Mouse (Mus musculus) heart, embryonic 13.5 days (tissue): ENCODE results near the gene Coa7. TPM values are rescaled to one million over a fixed set of nuclear protein-coding genes. Genes with fewer than 3 reads are reported as not detected.

Experiments
- ATAC-seq: fragments of 200-750 bp; cut with Nextera tagmentation; 2 replicates; pipeline ENCODE4 v1.8.0; 2017; ENCODE audit warnings: moderate TSS enrichment; ENCODE audit not compliant: insufficient number of reproducible peaks, low FRiP score, low TSS enrichment; ENCODE audit errors: extremely low read depth
- H3K27ac ChIP-seq: fragments of 300-500 bp; sonication (generic); replicated peaks from 2 replicates; pipeline ENCODE4 v1.5.1; 2015; ENCODE audit warnings: moderate library complexity, mild to moderate bottlenecking, inconsistent platforms
- H3K27me3 ChIP-seq: fragments of 300-500 bp; sonication (generic); replicated peaks from 2 replicates; pipeline ENCODE4 v1.6.1; 2015; ENCODE audit warnings: mild to moderate bottlenecking, inconsistent platforms
- H3K36me3 ChIP-seq: fragments of 300-500 bp; sonication (generic); 2 replicates; pipeline ENCODE4 v1.6.1; 2015; ENCODE audit warnings: mild to moderate bottlenecking, inconsistent platforms
- H3K4me1 ChIP-seq: fragments of 300-500 bp; sonication (generic); 2 replicates; pipeline ENCODE4 v1.6.1; 2015; ENCODE audit warnings: inconsistent platforms
- H3K4me2 ChIP-seq: fragments of 300-500 bp; sonication (generic); 2 replicates; pipeline ENCODE4 v1.6.1; 2015; ENCODE audit warnings: inconsistent platforms, mild to moderate bottlenecking, moderate library complexity
- H3K4me3 ChIP-seq: fragments of 300-500 bp; sonication (generic); 2 replicates; pipeline ENCODE4 v1.5.1; 2015; ENCODE audit warnings: moderate library complexity, mild to moderate bottlenecking, inconsistent platforms
- H3K9ac ChIP-seq: fragments of 300-500 bp; sonication (generic); 2 replicates; pipeline ENCODE4 v1.6.1; 2015; ENCODE audit warnings: inconsistent platforms, mild to moderate bottlenecking, moderate library complexity
- H3K9me3 ChIP-seq: fragments of 300-500 bp; sonication (generic); 2 replicates; pipeline ENCODE4 v1.6.1; 2016; ENCODE audit warnings: inconsistent platforms
- WGBS: fragments of 180-500 bp; shearing (Covaris S2); methylation state at CpG from one replicate; pipeline ENCODE4 v1.1.7; 2015; ENCODE audit warnings: mixed read lengths; 5-methylcytosine and 5-hydroxymethylcytosine counted together
- polyA plus RNA-seq: library from polyadenylated mRNA; unstranded; fragments of >200 nt; fragmentation: Nextera tagmentation; extraction: Ambion mirVana; gene quantifications from 2 replicates; pipeline ENCODE4 v1.2.1, GENCODE M21; 2015

The Coa7 gene
- polyA plus RNA-seq, 1 experiment from 2014 or later: 37.1 TPM

DNA sequence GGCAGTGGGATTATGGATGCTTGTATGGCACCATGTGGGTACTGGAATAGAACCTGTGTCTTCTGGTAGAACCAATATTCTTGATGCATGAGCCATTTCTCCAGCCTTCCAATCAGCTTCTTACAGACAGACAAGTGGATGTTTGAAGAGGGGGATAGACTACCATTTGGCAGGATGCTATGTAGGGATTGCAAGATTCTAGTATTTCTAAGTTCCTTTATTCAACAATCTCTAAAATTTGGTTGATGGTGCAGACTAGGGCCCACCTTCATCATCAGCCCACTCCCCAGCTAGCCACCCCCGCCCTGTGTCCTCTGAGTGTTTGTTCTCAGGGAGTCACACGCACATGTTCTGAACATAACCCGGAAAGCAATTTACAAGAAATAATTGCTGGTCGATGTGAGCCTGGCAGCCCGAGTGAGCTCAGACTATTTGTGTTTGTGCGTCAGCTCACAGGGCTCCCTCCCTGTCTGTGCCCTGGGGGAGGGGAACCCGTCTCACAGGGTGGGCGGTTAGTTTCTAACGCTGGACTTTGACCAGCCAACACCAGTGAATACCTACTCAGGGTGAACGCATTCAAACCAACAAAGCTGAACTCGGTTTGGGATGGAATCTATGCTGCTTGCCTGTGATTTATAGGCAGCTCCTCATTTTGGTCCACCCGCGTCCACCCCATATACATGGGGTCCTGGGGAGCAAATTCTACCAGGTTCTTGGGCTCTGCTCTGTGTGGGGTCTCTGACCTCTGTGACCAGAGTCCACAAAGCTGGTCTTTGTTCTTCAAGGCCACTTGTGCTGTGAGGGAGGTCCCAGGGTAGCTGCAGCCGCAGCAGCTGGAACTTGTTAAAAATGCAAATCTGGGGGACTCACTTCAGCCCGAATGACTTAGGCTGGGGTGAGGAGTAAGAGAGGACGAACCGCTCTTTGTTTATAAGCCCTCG is 34.7 kb downstream of the Coa7 start:
- peak overlapping the region; percentile 53 for H3K9ac ChIP-seq
- H3K27me3 ChIP-seq: no peaks in the 10 kb centered on the region
- no peak for ATAC-seq
- peak overlapping the region; percentile 92 for H3K27ac ChIP-seq
- H3K4me2 ChIP-seq: peak overlapping the region; percentile 43
- H3K36me3 ChIP-seq: no peaks in the 10 kb centered on the region
- no peak overlapping the region for H3K4me3 ChIP-seq
- 20% methylated on average over 18 of the region's 18 CpGs for WGBS
- H3K4me1 ChIP-seq: peaks cover 62% of the 10 kb centered on the region
- no peaks in the 10 kb centered on the region for H3K9me3 ChIP-seq

- Histone ChIP-seq H3K36me3 (no peaks in the 10 kb centered on the region), H3K27ac (peak overlapping the region; percentile 92), H3K27me3 (no peaks in the 10 kb centered on the region), H3K4me3 (no peak overlapping the region), H3K9ac (peak overlapping the region; percentile 53), H3K4me2 (peak overlapping the region; percentile 43), H3K4me1 (peaks cover 55% of the 10 kb centered on the region), H3K9me3 (no peaks in the 10 kb centered on the region)
- 19% methylated on average over 7 of the region's 7 CpGs for WGBS
- ATAC-seq: no peak
Observed at GRCm38 (mm10) chr4:108363355-108364110, 35.6 kb downstream of the Coa7 start.

GRCm38 (mm10) chr4:108364111-108364476 is 36.2 kb downstream of the Coa7 start:
- Histone ChIP-seq H3K27me3 (no peaks in the 10 kb centered on the region), H3K4me1 (peaks cover 50% of the 10 kb centered on the region), H3K27ac (peak overlapping the region; percentile 92), H3K9me3 (no peaks in the 10 kb centered on the region), H3K4me2 (peak overlapping the region; percentile 43; the same call in 1 of the 2 replicates), H3K9ac (peak overlapping the region; percentile 42), H3K4me3 (no peak overlapping the region), H3K36me3 (no peaks in the 10 kb centered on the region)
- 17% methylated on average over 5 of the region's 5 CpGs for WGBS
- ATAC-seq: no peak; the same call in 1 of the 2 replicates

DNA sequence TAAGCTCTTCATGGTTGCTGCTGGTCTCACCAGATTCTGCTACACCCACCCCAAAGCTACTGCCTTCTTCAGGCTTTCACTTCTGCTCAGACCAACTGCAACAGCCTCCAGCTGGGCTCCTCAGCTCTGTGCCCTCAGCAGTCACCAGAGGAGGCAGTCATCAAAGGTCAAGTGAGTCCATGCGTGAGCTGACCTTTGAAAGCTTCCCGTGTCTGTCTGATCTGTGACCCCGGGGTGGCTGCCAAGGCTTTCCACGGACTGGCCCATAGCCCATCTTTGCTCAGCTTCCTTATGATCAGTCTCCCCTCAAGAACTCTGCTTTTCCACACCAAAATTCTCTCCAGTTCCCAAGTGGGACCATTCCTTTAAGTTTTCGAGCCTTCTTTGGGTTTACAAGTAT is 41.3 kb downstream of the Coa7 start:
- 27% methylated on average over 5 of the region's 5 CpGs for WGBS
- no peak for ATAC-seq

DNA sequence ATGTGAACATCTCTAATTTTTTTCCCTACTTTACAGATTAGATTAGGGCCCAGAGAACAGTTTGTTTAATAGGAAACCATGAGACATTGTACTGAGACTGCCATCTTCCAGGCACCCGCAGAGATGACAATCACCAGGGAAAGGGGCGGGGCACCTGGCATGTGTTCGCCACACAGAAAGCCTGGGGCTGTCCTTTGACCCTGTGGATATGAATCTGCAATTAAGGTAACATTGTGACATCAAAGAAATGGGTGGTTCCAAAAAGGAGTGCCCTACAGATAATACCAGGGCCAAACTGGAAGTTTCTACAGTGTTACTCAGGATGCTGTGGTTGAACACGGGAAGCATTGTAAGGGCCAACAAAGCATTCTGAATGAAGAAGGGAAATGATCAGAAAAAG is 42.5 kb downstream of the Coa7 start:
- no peak for ATAC-seq
- Histone ChIP-seq H3K9me3 (no peaks in the 10 kb centered on the region), H3K27ac (no peak overlapping the region), H3K9ac (no peak overlapping the region), H3K4me1 (peaks cover 25% of the 10 kb centered on the region), H3K27me3 (no peaks in the 10 kb centered on the region), H3K36me3 (no peaks in the 10 kb centered on the region), H3K4me3 (no peak overlapping the region), H3K4me2 (no peak overlapping the region)
- WGBS: 68% methylated on average over 4 of the region's 4 CpGs

More for the DNA sequence above, 41.3 kb downstream of the Coa7 start:
- H3K27me3 ChIP-seq: no peaks in the 10 kb centered on the region
- H3K4me3 ChIP-seq: no peak overlapping the region
- no peaks in the 10 kb centered on the region for H3K36me3 ChIP-seq
- H3K9ac ChIP-seq: no peak overlapping the region
- H3K27ac ChIP-seq: no peak overlapping the region
- peaks cover 34% of the 10 kb centered on the region for H3K4me1 ChIP-seq
- H3K9me3 ChIP-seq: no peaks in the 10 kb centered on the region
- no peak overlapping the region for H3K4me2 ChIP-seq

DNA sequence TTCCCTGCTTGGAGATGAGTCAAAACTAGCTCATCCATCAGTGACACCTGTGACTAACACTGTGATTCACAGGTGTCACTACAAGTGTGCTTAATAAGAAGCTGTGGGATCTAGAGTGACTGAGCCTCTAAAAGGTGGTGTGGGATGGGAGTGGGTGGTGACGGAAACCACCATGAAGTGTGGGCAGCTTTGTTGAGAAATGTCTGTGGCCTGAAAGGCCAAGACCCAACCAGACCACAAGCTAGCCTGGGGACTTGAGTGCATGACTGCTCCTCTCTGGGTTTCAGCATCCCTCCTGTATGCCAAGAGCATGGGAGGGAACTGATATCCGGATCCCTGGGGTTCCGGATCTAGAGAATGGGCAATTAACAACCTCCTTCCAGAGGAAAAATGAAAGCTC is 43.5 kb downstream of the Coa7 start:
- Histone ChIP-seq H3K36me3 (no peaks in the 10 kb centered on the region), H3K4me2 (no peak overlapping the region), H3K9me3 (no peaks in the 10 kb centered on the region), H3K4me3 (no peak overlapping the region), H3K9ac (no peak overlapping the region), H3K27ac (no peak overlapping the region), H3K27me3 (no peaks in the 10 kb centered on the region), H3K4me1 (peaks cover 25% of the 10 kb centered on the region)
- no peak for ATAC-seq
- 76% methylated on average over 3 of the region's 3 CpGs for WGBS

GRCm38 (mm10) chr4:108372166-108372565 is 44.2 kb downstream of the Coa7 start:
- Histone ChIP-seq H3K9me3 (no peaks in the 10 kb centered on the region), H3K4me1 (peaks cover 25% of the 10 kb centered on the region), H3K9ac (no peak overlapping the region), H3K27ac (peak overlapping the region; percentile 48; the same call in 1 of the 2 replicates), H3K36me3 (no peaks in the 10 kb centered on the region), H3K4me2 (no peak overlapping the region), H3K27me3 (no peaks in the 10 kb centered on the region), H3K4me3 (no peak overlapping the region)
- ATAC-seq: no peak
- WGBS: 19% methylated on average over 3 of the region's 3 CpGs

GRCm38 (mm10) chr4:108379476-108379875 is 51.5 kb downstream of the Coa7 start:
- Histone ChIP-seq H3K4me2 (no peak overlapping the region), H3K27ac (no peak overlapping the region), H3K4me3 (no peak overlapping the region), H3K9ac (no peak overlapping the region), H3K27me3 (peaks cover 27% of the 10 kb centered on the region), H3K9me3 (no peaks in the 10 kb centered on the region), H3K36me3 (no peaks in the 10 kb centered on the region), H3K4me1 (peaks cover 21% of the 10 kb centered on the region)
- no peak for ATAC-seq
- 60% methylated on average over 3 of the region's 3 CpGs for WGBS

GRCm38 (mm10) chr4:108380146-108380545 is 52.2 kb downstream of the Coa7 start:
- Histone ChIP-seq H3K4me2 (no peak overlapping the region), H3K4me1 (peaks cover 21% of the 10 kb centered on the region), H3K9me3 (no peaks in the 10 kb centered on the region), H3K36me3 (no peaks in the 10 kb centered on the region), H3K27me3 (peaks cover 32% of the 10 kb centered on the region), H3K27ac (no peak overlapping the region), H3K4me3 (no peak overlapping the region), H3K9ac (no peak overlapping the region)
- ATAC-seq: no peak
- 0% methylated on average over 1 of the region's 1 CpGs for WGBS

DNA sequence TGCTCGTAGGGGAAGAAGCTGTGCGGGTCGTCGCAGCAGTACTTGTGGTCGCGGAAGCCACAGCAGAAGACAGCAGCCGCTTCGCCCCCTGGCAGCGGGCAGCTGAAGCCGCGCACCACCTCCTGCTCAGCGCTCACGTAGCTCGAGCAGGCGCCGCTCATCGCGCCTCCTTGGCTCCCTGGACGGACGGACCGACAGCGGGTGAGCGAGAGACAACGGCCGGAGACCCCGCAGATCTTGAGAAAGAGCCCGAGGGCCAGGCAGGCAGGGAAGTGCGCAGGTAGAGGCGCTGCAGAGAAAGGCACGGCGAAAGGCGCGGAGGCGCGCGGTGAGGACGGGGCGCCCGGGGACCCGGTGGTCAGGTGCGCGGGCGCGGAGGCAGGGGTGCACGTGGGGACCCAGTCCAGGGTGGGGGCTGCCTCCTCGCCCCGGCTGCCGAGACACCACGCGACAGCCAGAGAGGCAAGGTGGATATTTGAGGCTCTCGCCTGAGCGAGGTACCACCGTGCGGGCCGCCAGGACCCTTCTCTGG is 55.3 kb downstream of the Coa7 start, which contains the start of gene Shisal2a:
TSS of gene Shisal2a (minus strand) at position 167 of the 532 bp plus-strand sequence.
- peak within 1 kb of the TSS; percentile 90 for H3K4me2 ChIP-seq
- peak within 1 kb of the TSS; percentile 84 for H3K9ac ChIP-seq
- H3K4me1 ChIP-seq: peaks cover 33% of the 10 kb centered on the region
- peak within 1 kb of the TSS; percentile 62 for H3K4me3 ChIP-seq
- no peak within 1 kb of the TSS for H3K27ac ChIP-seq
- no peak; the same call in 1 of the 2 replicates for ATAC-seq
- 2% methylated on average over 55 of the region's 55 CpGs for WGBS
- H3K36me3 ChIP-seq: no peaks in the 10 kb centered on the region
- H3K9me3 ChIP-seq: no peaks in the 10 kb centered on the region
- H3K27me3 ChIP-seq: peaks cover 32% of the 10 kb centered on the region

GRCm38 (mm10) chr4:108386087-108386486 is 58.1 kb downstream of the Coa7 start:
- Histone ChIP-seq H3K36me3 (no peaks in the 10 kb centered on the region), H3K27me3 (peaks cover 32% of the 10 kb centered on the region), H3K9ac (no peak overlapping the region), H3K9me3 (no peaks in the 10 kb centered on the region), H3K27ac (no peak overlapping the region), H3K4me2 (no peak overlapping the region), H3K4me1 (peaks cover 41% of the 10 kb centered on the region), H3K4me3 (no peak overlapping the region)
- WGBS: 19% methylated on average over 1 of the region's 1 CpGs
- no peak for ATAC-seq
